Mouse (Mus musculus): Measurements from ENCODE around the gene Grik3. TPM values are rescaled to one million over a fixed set of nuclear protein-coding genes. Genes with fewer than 3 reads are reported as not detected.

Grik3 gene
- total and polyA plus RNA-seq, 3 experiments: under 0.01 TPM; not detected in 2

DNA sequence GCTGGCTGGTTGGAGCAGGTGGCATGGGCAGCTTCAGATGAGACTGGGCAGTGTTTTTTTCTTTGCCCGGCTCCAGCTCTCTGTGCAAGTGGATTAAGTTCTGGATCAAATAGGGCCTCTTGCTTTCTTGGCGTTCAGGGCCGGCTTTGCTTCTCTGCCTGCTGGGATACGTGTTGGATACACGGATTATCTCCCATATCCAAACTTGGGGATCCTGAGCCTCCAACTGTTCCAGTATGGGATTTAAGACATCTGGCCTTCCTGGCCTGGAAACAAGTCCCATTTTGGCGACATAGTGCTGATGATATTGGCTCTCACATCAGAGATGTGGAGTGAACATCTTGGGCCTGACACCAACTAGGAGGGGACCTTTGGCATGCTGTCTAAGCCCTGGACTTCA lies 21.9 kb downstream of the Grik3 start:
- TF ChIP-seq USF2 (IDR thresholded peaks at IDR 0.05; ENCODE audit: borderline replicate concordance in 1 of 2, insufficient read depth in 1 of 2, low read depth in 1 of 2, low read length in 2 of 2) (no peak), CHD2 (IDR thresholded peaks at IDR 0.05; ENCODE audit: low read length) (no peak), ZMIZ1 (IDR thresholded peaks at IDR 0.05; ENCODE audit: low read depth, low read length) (no peak), JUND (IDR thresholded peaks at IDR 0.05; ENCODE audit: low read depth, low read length) (no peak), CTCF (IDR thresholded peaks at IDR 0.05 in 2 of 3, conservative IDR thresholded peaks at IDR 0.05 in 1 of 3; ENCODE audit: control insufficient read depth in 1 of 3, insufficient read depth in 1 of 3, low read depth in 2 of 3, low read length in 3 of 3, poor library complexity in 1 of 3, severe bottlenecking in 1 of 3) (no peak), ZKSCAN1 (IDR thresholded peaks at IDR 0.05; ENCODE audit: low read depth, low read length) (no peak), MEF2A (IDR thresholded peaks at IDR 0.05; ENCODE audit: extremely low read depth, insufficient replicate concordance, low read depth, low read length, poor library complexity, severe bottlenecking) (no peak), SIN3A (IDR thresholded peaks at IDR 0.05; ENCODE audit: low read length) (no peak), RCOR1 (IDR thresholded peaks at IDR 0.05; ENCODE audit: low read depth, low read length) (no peak), BHLHE40 (IDR thresholded peaks at IDR 0.05; ENCODE audit: borderline replicate concordance, low read depth, low read length) (no peak), KAT2A (conservative IDR thresholded peaks at IDR 0.05; ENCODE audit: low read depth, low read length) (no peak), HCFC1 (IDR thresholded peaks at IDR 0.05; ENCODE audit: low read depth, low read length) (no peak), MYB (IDR thresholded peaks at IDR 0.05; ENCODE audit: low read depth, low read length) (no peak), MAFK (IDR thresholded peaks at IDR 0.05; ENCODE audit: borderline replicate concordance, low read depth, low read length) (no peak), GABPA (IDR thresholded peaks at IDR 0.05; ENCODE audit: low read depth, low read length) (no peak), POLR2A (IDR thresholded peaks at IDR 0.05; ENCODE audit: control insufficient read depth in 1 of 2, insufficient read depth in 1 of 2, low read depth in 1 of 2, low read length in 2 of 2, poor library complexity in 1 of 2) (no peak), MAX (IDR thresholded peaks at IDR 0.05; ENCODE audit: low read length) (no peak), ZC3H11A (IDR thresholded peaks at IDR 0.05; ENCODE audit: low read depth, low read length) (no peak), NELFE (IDR thresholded peaks at IDR 0.05; ENCODE audit: low read depth, low read length) (no peak)
- DNase-seq (ENCODE audit: low read depth, low spot score): no peak
- no peaks in the 10 kb centered on the region for H3K36me3 ChIP-seq (ENCODE audit: control insufficient read depth in 1 of 2, insufficient read depth in 2 of 2, low read length in 2 of 2)
- H3K4me3 ChIP-seq (ENCODE audit: control insufficient read depth in 1 of 2, insufficient read depth in 1 of 2, low read depth in 2 of 2, low read length in 2 of 2): no peak overlapping the region
- H3K4me1 ChIP-seq (ENCODE audit: control insufficient read depth in 1 of 2, insufficient read depth in 2 of 2, low read length in 2 of 2): no peaks in the 10 kb centered on the region
- H3K9ac ChIP-seq (ENCODE audit: control insufficient read depth, low read depth, low read length, poor library complexity, severe bottlenecking): no peak overlapping the region
- H3K27me3 ChIP-seq (ENCODE audit: control insufficient read depth in 1 of 2, insufficient read depth in 2 of 2, low read length in 2 of 2): no peaks in the 10 kb centered on the region
- H3K9me3 ChIP-seq (replicated peaks; ENCODE audit: insufficient read depth, low read length): no peaks in the 10 kb centered on the region
- H3K27ac ChIP-seq (ENCODE audit: control insufficient read depth, low read depth, low read length): no peak overlapping the region
- no peaks in the 10 kb centered on the region for H3K79me2 ChIP-seq (ENCODE audit: control insufficient read depth, insufficient read depth, low read length, poor library complexity)

DNA sequence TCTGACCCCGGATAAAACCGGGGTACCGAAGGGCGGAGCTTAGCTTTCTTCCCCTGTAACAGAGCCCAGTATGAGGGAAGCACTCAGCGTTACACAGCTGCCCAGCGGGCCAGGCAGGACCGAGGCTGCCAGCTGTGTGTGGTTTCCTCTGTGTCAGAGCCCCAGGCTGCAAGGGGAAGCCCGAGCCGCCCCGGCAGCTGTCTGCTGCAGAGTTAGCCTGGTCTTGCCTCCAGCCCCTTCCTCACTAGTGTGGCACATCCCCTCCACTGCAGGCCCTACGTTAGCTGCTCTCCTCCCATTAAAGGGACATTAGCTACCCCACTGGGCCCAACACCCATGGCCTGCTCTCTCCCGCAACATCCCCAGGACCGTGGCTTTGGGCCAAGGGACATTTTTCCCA lies 25.1 kb downstream of the Grik3 start:
- no peak for DNase-seq (ENCODE audit: low read depth, low spot score)
- H3K4me3 ChIP-seq (ENCODE audit: control insufficient read depth in 1 of 2, insufficient read depth in 1 of 2, low read depth in 2 of 2, low read length in 2 of 2): no peak overlapping the region
- H3K36me3 ChIP-seq (ENCODE audit: control insufficient read depth in 1 of 2, insufficient read depth in 2 of 2, low read length in 2 of 2): no peaks in the 10 kb centered on the region
- no peak for TF ChIP-seq CHD1 (IDR thresholded peaks at IDR 0.05; ENCODE audit: low read depth, low read length)
- TF ChIP-seq HCFC1 (IDR thresholded peaks at IDR 0.05; ENCODE audit: low read depth, low read length): no peak
- TF ChIP-seq NRF1 (IDR thresholded peaks at IDR 0.05; ENCODE audit: insufficient read depth, low read depth, low read length, poor library complexity, severe bottlenecking): no peak
- TF ChIP-seq ZKSCAN1 (IDR thresholded peaks at IDR 0.05; ENCODE audit: low read depth, low read length): no peak
- TF ChIP-seq USF1 (IDR thresholded peaks at IDR 0.05; ENCODE audit: low read depth, low read length): no peak
- TF ChIP-seq POLR2A (IDR thresholded peaks at IDR 0.05; ENCODE audit: control insufficient read depth in 1 of 2, insufficient read depth in 1 of 2, low read depth in 1 of 2, low read length in 2 of 2, poor library complexity in 1 of 2): no peak
- TF ChIP-seq MEF2A (IDR thresholded peaks at IDR 0.05; ENCODE audit: extremely low read depth, insufficient replicate concordance, low read depth, low read length, poor library complexity, severe bottlenecking): no peak
- no peak for TF ChIP-seq TBP (IDR thresholded peaks at IDR 0.05; ENCODE audit: low read depth, low read length)
- no peak for TF ChIP-seq MAX (IDR thresholded peaks at IDR 0.05; ENCODE audit: low read length)
- no peak for TF ChIP-seq RAD21 (IDR thresholded peaks at IDR 0.05; ENCODE audit: low read depth, low read length)
- no peak for TF ChIP-seq TAL1 (IDR thresholded peaks at IDR 0.05; ENCODE audit: low read length)
- TF ChIP-seq MYC (IDR thresholded peaks at IDR 0.05; ENCODE audit: low read depth, low read length): no peak
- TF ChIP-seq EP300 (IDR thresholded peaks at IDR 0.05; ENCODE audit: low read depth in 1 of 2, low read length in 2 of 2): no peak
- no peak for TF ChIP-seq GATA1 (IDR thresholded peaks at IDR 0.05; ENCODE audit: low read depth, low read length)
- TF ChIP-seq KAT2A (conservative IDR thresholded peaks at IDR 0.05; ENCODE audit: low read depth, low read length): no peak
- H3K79me2 ChIP-seq (ENCODE audit: control insufficient read depth, insufficient read depth, low read length, poor library complexity): no peaks in the 10 kb centered on the region
- H3K9me3 ChIP-seq (replicated peaks; ENCODE audit: insufficient read depth, low read length): no peaks in the 10 kb centered on the region
- H3K4me1 ChIP-seq (ENCODE audit: control insufficient read depth in 1 of 2, insufficient read depth in 2 of 2, low read length in 2 of 2): no peaks in the 10 kb centered on the region
- no peak overlapping the region for H3K9ac ChIP-seq (ENCODE audit: control insufficient read depth, low read depth, low read length, poor library complexity, severe bottlenecking)
- no peaks in the 10 kb centered on the region for H3K27me3 ChIP-seq (ENCODE audit: control insufficient read depth in 1 of 2, insufficient read depth in 2 of 2, low read length in 2 of 2)
- no peak overlapping the region for H3K27ac ChIP-seq (ENCODE audit: control insufficient read depth, low read depth, low read length)

Measured in MEL (cell line).